8 mouse cellular contexts compared by ENCODE assay signal in the genomic region with DNA sequence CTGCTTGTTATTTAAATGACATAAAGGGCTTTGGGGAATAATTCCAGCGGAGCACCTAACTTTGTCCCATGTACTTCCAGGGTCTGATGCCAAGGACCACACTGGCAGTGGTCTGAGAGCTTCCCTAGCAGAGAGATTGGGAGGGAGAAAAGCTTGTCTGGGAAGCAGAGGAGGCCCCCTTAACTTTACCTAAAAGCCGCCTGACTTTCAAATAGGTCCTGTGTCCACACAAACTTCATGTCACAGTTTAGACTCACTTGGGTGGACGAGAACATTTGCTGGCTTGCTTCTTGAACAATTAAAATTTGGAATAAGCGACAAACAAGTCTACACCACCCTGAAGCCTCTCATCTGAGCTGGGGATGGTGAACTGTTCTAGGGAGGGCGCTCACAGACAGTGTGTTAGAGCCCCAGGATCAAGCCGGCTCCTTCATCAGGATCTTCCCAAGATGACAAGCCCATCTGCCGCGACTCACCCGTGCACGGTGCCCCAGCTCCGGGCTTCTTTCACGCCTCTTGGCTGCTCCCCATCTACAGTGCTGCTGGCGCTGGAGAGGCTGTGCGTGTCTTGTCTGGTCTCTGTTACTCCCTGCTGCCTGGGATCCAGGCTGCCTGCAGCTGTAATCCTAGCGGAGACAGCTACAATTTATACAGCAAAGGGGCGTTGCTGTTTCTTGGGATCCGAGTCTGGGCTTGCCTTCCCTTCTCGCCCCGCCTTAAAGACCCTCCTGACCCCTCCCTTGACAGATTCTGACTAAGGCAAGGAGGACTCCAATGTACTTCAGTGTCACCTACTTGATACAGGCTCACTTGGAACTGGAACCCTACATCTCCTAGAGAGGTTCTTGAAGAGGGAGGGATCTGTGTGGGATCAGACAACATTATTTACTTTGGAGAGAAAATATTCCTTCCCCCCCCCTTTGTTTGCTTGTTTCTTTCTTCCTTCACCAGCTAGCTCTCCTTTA. TPM values are rescaled to one million over a fixed set of nuclear protein-coding genes. Genes with fewer than 3 reads are reported as not detected.
DNase-seq lines count a peak whose midpoint lies in the region; ATAC-seq lines count a peak whose summit lies in the region.
"Had no signal": no experiment of that assay in that cellular context is flagged by ENCODE, and none has a peak within 500 bp of the region (broad histone marks: within the 10 kb centered on the region; RNA-seq: fewer than 3 reads in every experiment).

TSS of gene Agtr1b (minus strand) at position 620 of the 965 bp plus-strand sequence.

- 11% methylated on average over 19 of the region's 19 CpGs for WGBS in forebrain, embryonic 16.5 days
- 10% methylated on average over 19 of the region's 19 CpGs for WGBS in limb, embryonic 12.5 days

- intact Hi-C loops in left cerebral cortex, postnatal 10 days (cut with DNase I): no loop called here

- peak; percentile 2 to 23 for DNase-seq in left cerebral cortex, postnatal 10 days (ENCODE audit: extremely low spot score in 1 of 2, low spot score in 2 of 2)
- no peak for DNase-seq in left cerebral cortex, adult 11 months (ENCODE audit: low spot score)
- peak; percentile 18 for DNase-seq in brain, embryonic 18.5 days (ENCODE audit: low read depth, low spot score)
- DNase-seq in right cerebral cortex, postnatal 10 days (ENCODE audit: low spot score in 2 of 2): peak; percentile 36 to 42
- no peak for DNase-seq in cerebellum, adult 18-20 months

- H3K27ac ChIP-seq in forebrain, embryonic 16.5 days (ENCODE audit: low read length): no peak within 1 kb of the TSS
- no peak within 1 kb of the TSS for H3K27ac ChIP-seq in limb, embryonic 12.5 days

- peaks cover 5% of the 10 kb centered on the region for H3K4me1 ChIP-seq in forebrain, embryonic 16.5 days (replicated peaks; ENCODE audit: control insufficient read depth, insufficient read depth, low read length)
- H3K4me1 ChIP-seq in limb, embryonic 12.5 days (replicated peaks): no peaks in the 10 kb centered on the region

- ATAC-seq in forebrain, embryonic 16.5 days: peak; percentile 96
- peak; percentile 82 for ATAC-seq in limb, embryonic 12.5 days (ENCODE audit: insufficient number of reproducible peaks, insufficient read depth, low FRiP score, low TSS enrichment, low read depth)

- H3K4me3 ChIP-seq in forebrain, embryonic 16.5 days (replicated peaks; ENCODE audit: low read length): peak within 1 kb of the TSS; percentile 33
- H3K4me3 ChIP-seq in limb, embryonic 12.5 days (replicated peaks): peak within 1 kb of the TSS; percentile 25

- peak within 1 kb of the TSS; percentile 50 for H3K4me2 ChIP-seq in forebrain, embryonic 16.5 days (ENCODE audit: low read length)
- H3K4me2 ChIP-seq in limb, embryonic 12.5 days: peak within 1 kb of the TSS; percentile 56

- H3K27me3 ChIP-seq in forebrain, embryonic 16.5 days (replicated peaks; ENCODE audit: control insufficient read depth, insufficient read depth, low read length): no peaks in the 10 kb centered on the region
- no peaks in the 10 kb centered on the region for H3K27me3 ChIP-seq in limb, embryonic 12.5 days

- no peaks in the 10 kb centered on the region for H3K9me3 ChIP-seq in forebrain, embryonic 16.5 days (ENCODE audit: control insufficient read depth, low read length)
- H3K9me3 ChIP-seq in limb, embryonic 12.5 days: no peaks in the 10 kb centered on the region

- H3K9ac ChIP-seq in forebrain, embryonic 16.5 days (replicated peaks; ENCODE audit: low read depth, low read length): peak within 1 kb of the TSS; percentile 52
- H3K9ac ChIP-seq in limb, embryonic 12.5 days (replicated peaks): peak within 1 kb of the TSS; percentile 51

- no peaks in the 10 kb centered on the region for H3K36me3 ChIP-seq in forebrain, embryonic 16.5 days (ENCODE audit: control insufficient read depth, insufficient read depth)
- no peaks in the 10 kb centered on the region for H3K36me3 ChIP-seq in limb, embryonic 12.5 days

RNA-seq across cellular contexts. Expression of gene Agtr1b, which starts in this region (rescaled TPM):
- under 1 TPM; 0.28 to 0.43 TPM for total RNA-seq in left cerebral cortex, postnatal 10 days (2021)
- polyA plus RNA-seq in forebrain, embryonic 16.5 days (2015; fragmentation: Nextera tagmentation; extraction: Ambion mirVana): 0.24 TPM in 1 of 2 replicates, not detected in the other
- polyA plus RNA-seq in limb, embryonic 12.5 days (2016; fragmentation: Nextera tagmentation; extraction: Ambion mirVana): not detected in 2 replicates
- total RNA-seq: left cerebral cortex, postnatal 36 days had no signal

Comparison
In these comparisons a context has a peak if more than half of its experiments do, and no peak if none do; other contexts are left out.
1. Peak in DNase-seq in left cerebral cortex, postnatal 10 days; RNA of the gene not detected or under 1 TPM.
2. Peak in ATAC-seq, H3K4me3 ChIP-seq, H3K9ac ChIP-seq and H3K4me2 ChIP-seq in forebrain, embryonic 16.5 days; RNA of the gene not detected or under 1 TPM.
3. Peak in ATAC-seq, H3K4me3 ChIP-seq, H3K9ac ChIP-seq and H3K4me2 ChIP-seq in limb, embryonic 12.5 days; RNA of the gene not detected or under 1 TPM.
4. DNase-seq: peak in brain, embryonic 18.5 days (single experiment) and right cerebral cortex, postnatal 10 days (2 of 2); none in left cerebral cortex, adult 11 months (single experiment) and cerebellum, adult 18-20 months (0 of 2).